Mouse (Mus musculus): ENCODE data around the gene Fthl17e. TPM values are rescaled to one million over a fixed set of nuclear protein-coding genes. Genes with fewer than 3 reads are reported as not detected.
"Not testable (repeated sequence)": the region's sequence is repeated elsewhere in the genome, so short reads cannot be mapped to it uniquely, and the experiment has no call there.

Fthl17e gene
- not detected for total RNA-seq (2021)
- long read RNA-seq, experiment 1: 0 reads
- long read RNA-seq, experiment 2: 0 reads

DNA sequence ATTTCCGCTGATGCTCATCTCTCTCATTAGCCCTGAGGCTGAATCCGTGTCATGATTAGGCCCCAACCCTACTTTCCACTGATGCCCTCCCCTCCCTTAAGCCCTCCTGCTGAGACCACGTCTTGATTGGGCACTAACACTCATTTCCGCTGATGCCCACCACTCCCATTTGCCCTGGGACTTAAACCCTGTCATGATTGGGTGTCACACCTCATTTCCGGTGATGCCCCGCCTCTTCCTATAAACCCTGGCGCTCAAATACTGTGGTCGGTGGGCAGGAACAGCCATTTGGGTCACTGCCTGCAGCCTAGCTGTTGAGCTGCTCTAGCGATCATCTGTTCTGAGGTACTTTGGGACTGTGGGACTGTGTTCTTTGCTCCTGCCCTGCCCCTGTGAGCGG, at the start of gene Fthl17e:
TSS of gene Fthl17e (plus strand) at position 301 of the 400 bp plus-strand sequence.
- intact Hi-C loops (cut with DNase I); DNase-seq: not testable (repeated sequence)

DNA sequence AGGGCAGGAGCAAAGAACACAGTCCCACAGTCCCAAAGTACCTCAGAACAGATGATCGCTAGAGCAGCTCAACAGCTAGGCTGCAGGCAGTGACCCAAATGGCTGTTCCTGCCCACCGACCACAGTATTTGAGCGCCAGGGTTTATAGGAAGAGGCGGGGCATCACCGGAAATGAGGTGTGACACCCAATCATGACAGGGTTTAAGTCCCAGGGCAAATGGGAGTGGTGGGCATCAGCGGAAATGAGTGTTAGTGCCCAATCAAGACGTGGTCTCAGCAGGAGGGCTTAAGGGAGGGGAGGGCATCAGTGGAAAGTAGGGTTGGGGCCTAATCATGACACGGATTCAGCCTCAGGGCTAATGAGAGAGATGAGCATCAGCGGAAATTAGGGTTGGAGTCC, 46.6 kb upstream of the Fthl17e start, which contains the start of gene Fthl17d:
TSS of gene Fthl17d (minus strand) at position 101 of the 400 bp plus-strand sequence.
- intact Hi-C loops (cut with DNase I); DNase-seq: not testable (repeated sequence)

DNA sequence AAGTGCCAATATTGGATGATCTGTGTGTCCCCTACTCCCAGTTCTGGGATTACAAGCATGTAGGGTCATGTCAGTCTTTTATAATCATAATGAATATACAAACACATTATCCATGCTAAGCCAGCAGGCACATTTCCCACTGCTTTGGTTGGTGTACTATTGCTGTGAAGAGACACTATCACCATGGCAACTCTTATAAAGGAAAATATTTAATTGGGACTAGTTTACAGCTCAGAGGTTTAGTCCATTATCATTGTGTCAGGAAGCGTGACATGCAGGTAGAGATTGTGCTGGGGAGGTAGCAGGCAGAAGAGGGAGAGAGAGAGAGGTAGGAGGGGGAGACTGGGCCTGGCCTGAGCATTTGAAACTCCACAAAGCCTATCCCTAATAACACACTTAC, 17.2 kb upstream of the Fthl17e start:
- intact Hi-C loops (cut with DNase I): no loop called here

DNA sequence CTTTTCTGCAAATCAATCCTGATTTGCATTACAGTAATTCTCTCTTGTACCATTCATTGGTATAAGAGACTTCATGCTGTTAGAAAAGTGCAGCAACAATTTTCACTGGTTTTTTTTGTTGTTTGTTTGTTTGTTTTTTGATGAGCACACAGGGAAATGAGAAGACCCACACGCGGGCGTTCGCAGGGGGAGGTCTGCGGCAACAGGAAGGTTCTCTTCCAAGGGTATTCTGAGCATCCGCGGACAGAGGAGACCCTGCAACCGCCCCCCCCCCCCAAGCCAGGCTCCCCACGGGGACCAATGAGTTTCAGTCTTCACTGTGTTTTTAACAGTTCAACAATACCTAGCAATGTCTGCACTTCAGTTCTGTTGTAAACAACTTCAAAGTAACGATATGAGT, 13.8 kb upstream of the Fthl17e start:
- DNase-seq: no peak
- intact Hi-C loops (cut with DNase I): no loop called here

More for the DNA sequence above, 17.2 kb upstream of the Fthl17e start:
- DNase-seq: no peak

DNA sequence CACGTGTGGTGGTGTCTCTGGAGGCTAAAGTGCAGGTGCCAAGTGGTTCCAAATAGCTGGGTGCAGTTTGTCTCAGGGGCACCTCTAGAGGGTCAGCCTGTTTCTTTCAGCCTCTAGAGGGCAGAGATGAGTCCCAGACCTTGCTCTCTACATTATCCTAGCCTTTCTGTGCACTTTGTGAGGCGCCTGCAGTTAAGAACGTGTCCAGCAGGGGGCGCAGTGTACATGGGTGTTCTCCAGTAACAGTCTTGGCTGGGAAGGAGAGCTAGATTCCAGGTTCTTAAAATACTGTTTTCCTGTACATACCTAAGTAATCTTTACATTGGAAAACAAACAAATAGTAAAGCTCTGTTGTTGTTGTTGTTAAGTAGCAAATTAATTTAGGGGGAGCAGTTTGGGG, 8.3 kb downstream of the Fthl17e start:
- intact Hi-C loops (cut with DNase I): not testable (repeated sequence)

DNA sequence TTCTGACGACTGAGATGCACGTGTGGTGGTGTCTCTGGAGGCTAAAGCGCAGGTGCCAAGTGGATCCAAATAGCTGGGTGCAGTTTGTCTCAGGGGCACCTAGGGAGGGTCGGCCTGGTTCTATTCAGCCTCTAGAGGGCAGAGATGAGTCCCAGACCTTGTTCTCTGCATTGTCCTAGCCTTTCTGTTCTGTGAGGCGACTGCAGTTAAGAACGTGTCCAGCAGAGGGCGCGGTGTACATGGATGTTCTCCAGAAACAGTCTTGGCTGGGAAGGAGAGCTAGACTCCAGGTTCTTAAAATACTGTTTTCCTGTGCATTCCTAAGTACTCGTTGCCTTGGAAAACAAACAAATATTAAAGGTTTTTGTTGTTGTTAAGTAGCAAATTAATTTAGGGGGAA, 27.7 kb downstream of the Fthl17e start:
- intact Hi-C loops (cut with DNase I): not testable (repeated sequence)
- peak; percentile 48 to 71 for DNase-seq

More for the DNA sequence above, 8.3 kb downstream of the Fthl17e start:
- DNase-seq: not testable (repeated sequence)

DNA sequence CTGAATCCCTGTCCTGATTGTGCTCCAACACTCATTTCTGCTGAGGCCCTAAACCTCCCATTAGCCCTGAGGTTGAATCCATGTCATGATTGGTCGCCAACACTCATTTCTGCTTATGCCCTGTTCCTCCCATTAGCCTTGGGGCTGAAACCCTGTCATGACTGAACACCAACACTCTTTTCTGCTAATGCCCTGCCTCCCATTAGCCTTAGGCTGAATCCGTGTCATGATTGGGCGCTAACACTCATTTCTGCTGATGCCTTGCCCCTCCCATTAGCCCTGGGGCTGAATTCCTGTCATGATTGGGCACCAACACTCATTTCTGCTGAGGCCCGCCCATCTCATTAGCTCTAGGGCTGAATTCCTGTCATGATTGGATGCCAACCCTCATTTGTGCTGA, 28.8 kb downstream of the Fthl17e start:
- no peak for DNase-seq
- intact Hi-C loops (cut with DNase I): no loop called here

DNA sequence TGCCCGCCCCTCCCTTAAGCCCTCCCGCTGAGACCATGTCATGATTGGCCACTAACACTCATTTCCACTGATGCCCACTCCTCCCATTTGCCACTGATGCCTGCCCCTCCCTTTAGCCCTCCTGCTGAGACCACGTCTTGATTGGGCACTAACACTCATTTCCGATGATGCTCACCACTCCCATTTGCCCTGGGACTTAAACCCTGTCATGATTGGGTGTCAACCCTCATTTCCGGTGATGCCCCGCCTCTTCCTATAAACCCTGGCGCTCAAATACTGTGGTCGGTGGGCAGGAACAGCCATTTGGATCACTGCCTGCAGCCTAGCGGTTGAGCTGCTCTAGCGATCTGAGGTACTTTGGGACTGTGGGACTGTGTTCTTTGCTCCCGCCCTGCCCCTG, 29.4 kb downstream of the Fthl17e start, which contains the start of gene Fthl17f:
TSS of gene Fthl17f (plus strand) at position 301 of the 400 bp plus-strand sequence.
- DNase-seq; intact Hi-C loops (cut with DNase I): not testable (repeated sequence)

DNA sequence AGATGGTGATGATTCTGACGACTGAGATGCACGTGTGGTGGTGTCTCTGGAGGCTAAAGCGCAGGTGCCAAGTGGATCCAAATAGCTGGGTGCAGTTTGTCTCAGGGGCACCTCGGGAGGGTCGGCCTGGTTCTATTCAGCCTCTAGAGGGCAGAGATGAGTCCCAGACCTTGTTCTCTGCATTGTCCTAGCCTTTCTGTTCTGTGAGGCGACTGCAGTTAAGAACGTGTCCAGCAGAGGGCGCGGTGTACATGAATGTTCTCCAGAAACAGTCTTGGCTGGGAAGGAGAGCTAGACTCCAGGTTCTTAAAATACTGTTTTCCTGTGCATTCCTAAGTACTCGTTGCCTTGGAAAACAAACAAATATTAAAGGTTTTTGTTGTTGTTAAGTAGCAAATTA, 44.4 kb downstream of the Fthl17e start:
- intact Hi-C loops (cut with DNase I): not testable (repeated sequence)
- peak; percentile 21 to 50 for DNase-seq

Other genes with a start within 250 kb of the Fthl17e start
- not detected for gene Ssxb5, start 229.8 kb upstream of the Fthl17e start, total RNA-seq (2021)
- not detected for gene Gm6592, start 189.5 kb upstream of the Fthl17e start, total RNA-seq (2021)
- gene Gm5751, start 159.2 kb upstream of the Fthl17e start, total RNA-seq (2021): not detected
- under 1 TPM; 0.36 to 0.42 TPM for gene B630019K06Rik, start 141.1 kb upstream of the Fthl17e start, total RNA-seq (2021)
- gene Fthl17b, start 70.5 kb upstream of the Fthl17e start, total RNA-seq (2021): not detected
- gene Fthl17c, start 56.9 kb upstream of the Fthl17e start, total RNA-seq (2021): not detected
- not detected for gene Fthl17d, start 46.7 kb upstream of the Fthl17e start, total RNA-seq (2021)
- gene Fthl17f, start 29.5 kb downstream of the Fthl17e start, total RNA-seq (2021): not detected
- not detected for gene 4930402K13Rik, start 71.1 kb downstream of the Fthl17e start, total RNA-seq (2021)
- under 1 TPM; 0.17 to 0.23 TPM for gene Lancl3, start 166.4 kb downstream of the Fthl17e start, total RNA-seq (2021)
- gene Gm14862, start 223.4 kb downstream of the Fthl17e start, total RNA-seq (2021): not detected
- 1 to 10 TPM; 3.5 to 4.2 TPM for gene Xk, start 239.3 kb downstream of the Fthl17e start, total RNA-seq (2021)